Mouse (Mus musculus) E14TG2a.4 (cell line): ENCODE measurements at regions not wholly inside any gene's neighbourhood (a gene's known extent, or its start where the extent isn't known, plus 50 kb on each side); places are given as distances from the start of the nearest gene placed in this dataset.

Experiments
- H3K27me3 ChIP-seq: 2 replicates; pipeline ENCODE4 v1.6.1; 2014; ENCODE audit warnings: low read length, control low read depth; ENCODE audit not compliant: insufficient read depth
- H3K36me3 ChIP-seq: 2 replicates; pipeline ENCODE4 v1.6.1; 2014; ENCODE audit warnings: low read length, control low read depth; ENCODE audit not compliant: insufficient read depth
- H3K4me1 ChIP-seq: replicated peaks from 2 replicates; pipeline ENCODE4 v1.6.1; 2014; ENCODE audit warnings: low read depth, low read length, control low read depth
- H3K4me3 ChIP-seq: replicated peaks from 2 replicates; pipeline ENCODE4 v1.5.1; 2014; ENCODE audit warnings: mild to moderate bottlenecking, low read length
- H3K9me3 ChIP-seq: 2 replicates; pipeline ENCODE4 v1.6.1; 2014; ENCODE audit warnings: low read length, control low read depth
- CTCF ChIP-seq: conservative IDR thresholded peaks from 2 replicates; pipeline ENCODE4 v1.5.1; 2014; ENCODE audit warnings: low read length
- NANOG ChIP-seq: IDR thresholded peaks from 2 replicates; pipeline ENCODE4 v1.6.1; 2014; ENCODE audit warnings: borderline replicate concordance, low read length, mixed read lengths
- POU5F1 ChIP-seq: IDR thresholded peaks from 2 replicates; pipeline ENCODE4 v1.6.1; 2014; ENCODE audit warnings: low read length, borderline replicate concordance

DNA sequence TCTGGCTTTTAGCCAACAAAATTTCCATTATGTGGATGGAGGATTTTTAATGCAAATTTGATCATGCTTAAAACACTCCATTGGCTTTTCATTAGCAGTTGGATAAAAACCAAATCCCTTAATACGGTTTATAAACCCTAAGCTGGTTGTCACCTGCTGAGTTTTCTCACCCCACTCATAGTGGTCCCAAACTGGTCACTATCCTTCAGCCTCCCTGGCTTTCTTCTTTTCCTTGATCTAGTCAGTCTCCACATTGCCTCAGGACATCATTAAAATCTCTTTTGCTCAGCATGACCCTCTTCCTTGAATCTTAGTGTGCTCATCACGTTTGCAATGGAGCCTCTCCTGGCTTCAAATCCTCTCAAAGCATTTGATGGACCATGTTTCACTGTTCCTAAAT lies 340.9 kb upstream of the Cntn3 start:
- H3K36me3 ChIP-seq, result no peaks in the 10 kb centered on the region
- no peaks in the 10 kb centered on the region for H3K27me3 ChIP-seq
- H3K4me3 ChIP-seq, result no peak overlapping the region
- no peaks in the 10 kb centered on the region for H3K9me3 ChIP-seq
- no peak for TF ChIP-seq POU5F1
- no peak for TF ChIP-seq CTCF
- TF ChIP-seq NANOG, result no peak
- no peaks in the 10 kb centered on the region for H3K4me1 ChIP-seq

DNA sequence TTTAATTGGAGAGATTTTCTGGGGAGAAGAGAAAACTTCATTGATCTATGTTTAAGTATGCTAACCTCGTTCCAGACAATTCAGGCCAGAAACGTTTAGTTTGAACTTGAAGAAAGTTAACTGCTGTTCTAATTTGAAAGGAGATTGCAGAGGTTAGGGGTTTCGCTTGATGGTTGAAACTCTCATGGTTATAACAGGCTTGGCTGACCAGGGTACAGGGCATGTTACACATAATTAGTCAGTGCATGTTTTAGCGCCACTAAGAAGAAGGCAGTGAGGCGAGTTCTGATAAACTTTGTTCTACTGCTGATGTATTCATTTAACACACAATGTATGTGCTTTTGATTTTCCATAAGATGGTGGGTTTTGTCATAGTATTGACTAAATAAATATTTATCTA lies 331.1 kb upstream of the Cntn3 start:
- Histone ChIP-seq H3K27me3 (no peaks in the 10 kb centered on the region), H3K4me1 (no peaks in the 10 kb centered on the region), H3K36me3 (no peaks in the 10 kb centered on the region), H3K9me3 (no peaks in the 10 kb centered on the region), H3K4me3 (no peak overlapping the region)
- TF ChIP-seq CTCF (no peak), POU5F1 (no peak), NANOG (no peak)

DNA sequence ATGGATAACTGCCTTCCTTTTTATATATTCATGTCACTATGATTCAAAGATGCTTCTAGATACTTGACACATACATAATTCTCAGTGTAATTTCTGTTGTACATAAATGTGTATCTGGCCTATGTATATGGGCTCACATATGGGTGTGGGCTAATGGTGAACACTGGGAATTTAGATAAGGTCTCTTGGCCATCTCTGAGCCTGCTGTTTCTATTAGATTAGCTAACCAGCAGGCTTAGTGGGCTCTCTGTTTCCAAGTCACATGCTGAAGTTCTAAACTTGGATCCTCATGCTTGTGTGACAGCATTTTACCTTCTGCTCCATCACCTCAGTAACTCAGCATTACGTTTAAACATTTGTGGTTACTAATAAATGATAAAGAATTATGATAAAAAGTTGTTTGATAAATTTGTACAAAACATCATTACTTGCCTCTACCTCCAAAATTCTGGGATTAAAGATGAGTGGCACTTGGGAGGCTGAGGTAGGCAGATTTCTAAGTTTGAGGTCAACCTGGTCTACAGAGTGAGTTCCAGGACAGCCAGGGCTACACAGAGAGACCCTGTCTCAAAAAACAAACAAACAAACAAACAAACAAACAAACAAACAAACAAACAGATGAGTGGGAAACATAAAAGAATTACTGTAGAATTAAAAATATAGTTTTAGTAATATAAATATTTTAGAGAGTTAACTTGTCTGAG lies 327.7 kb upstream of the Cntn3 start:
- Histone ChIP-seq H3K36me3 (no peaks in the 10 kb centered on the region), H3K27me3 (no peaks in the 10 kb centered on the region), H3K4me1 (no peaks in the 10 kb centered on the region), H3K9me3 (no peaks in the 10 kb centered on the region), H3K4me3 (no peak overlapping the region)
- TF ChIP-seq POU5F1 (no peak), CTCF (no peak), NANOG (no peak)

DNA sequence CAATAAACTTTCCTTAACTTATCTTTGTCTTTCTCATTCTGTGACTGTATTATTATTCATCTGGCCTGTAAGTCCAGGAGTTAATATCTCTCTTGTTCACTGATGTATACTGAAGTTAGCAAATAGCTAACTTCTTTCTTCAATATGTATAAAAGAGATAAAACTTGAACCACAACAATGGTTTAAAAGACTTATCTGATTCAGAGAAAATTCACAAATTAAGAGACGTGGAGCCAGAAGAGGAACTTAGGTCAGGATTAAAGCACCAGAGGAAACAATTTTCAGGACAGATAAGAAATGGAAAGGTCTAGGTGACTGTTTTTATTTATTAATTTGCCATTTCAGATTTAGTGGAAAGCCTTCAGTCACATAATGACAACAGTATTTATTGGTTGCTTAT lies 295.5 kb upstream of the Cntn3 start:
- Histone ChIP-seq H3K27me3 (no peaks in the 10 kb centered on the region), H3K36me3 (no peaks in the 10 kb centered on the region), H3K9me3 (no peaks in the 10 kb centered on the region), H3K4me1 (no peaks in the 10 kb centered on the region), H3K4me3 (no peak overlapping the region)
- TF ChIP-seq POU5F1 (no peak), CTCF (no peak), NANOG (no peak)

DNA sequence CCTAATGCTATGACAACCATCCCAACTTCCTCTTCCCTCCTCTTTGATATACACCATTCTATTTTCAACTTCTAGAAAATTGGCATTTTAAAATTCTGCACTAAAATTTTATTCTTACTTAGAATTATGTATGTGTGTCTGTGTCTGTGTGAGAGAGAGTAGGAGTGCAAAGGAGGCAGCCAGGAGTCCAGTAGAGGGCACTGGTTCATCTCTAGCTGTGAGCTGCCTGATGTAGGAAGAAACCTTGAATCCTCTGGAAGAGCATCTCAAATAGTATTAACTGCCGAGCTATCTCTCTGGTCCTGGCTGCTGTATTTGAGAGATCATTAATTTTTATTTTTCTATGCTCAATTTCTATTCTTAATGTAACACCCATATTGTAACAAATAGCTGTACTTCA lies 271.6 kb upstream of the Cntn3 start:
- no peak overlapping the region for H3K4me3 ChIP-seq
- no peaks in the 10 kb centered on the region for H3K36me3 ChIP-seq
- no peak for TF ChIP-seq NANOG
- peak; percentile 25; the same call in 1 of the 2 replicates for TF ChIP-seq CTCF
- no peak for TF ChIP-seq POU5F1
- no peaks in the 10 kb centered on the region for H3K4me1 ChIP-seq
- H3K9me3 ChIP-seq, result no peaks in the 10 kb centered on the region
- H3K27me3 ChIP-seq, result no peaks in the 10 kb centered on the region

DNA sequence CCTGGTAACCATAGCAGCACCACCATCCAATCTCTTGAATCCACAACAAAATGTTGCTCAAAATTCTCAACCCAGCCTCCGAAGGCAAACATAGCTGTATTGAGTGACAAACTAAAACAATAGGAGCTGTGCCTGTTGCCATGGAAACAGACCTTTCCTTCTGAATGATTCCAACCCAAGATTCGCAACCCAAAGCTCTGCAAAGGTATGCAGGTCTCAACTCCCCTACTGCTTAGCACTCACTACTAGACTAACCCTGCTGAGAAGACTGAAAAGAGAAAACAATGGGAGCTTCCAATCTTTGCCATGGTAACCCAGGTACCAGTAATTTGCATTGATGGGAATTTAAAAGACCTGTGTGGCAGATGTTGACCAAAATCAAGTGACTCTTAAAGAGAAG lies 260.2 kb upstream of the Cntn3 start:
- Histone ChIP-seq H3K27me3 (no peaks in the 10 kb centered on the region), H3K36me3 (no peaks in the 10 kb centered on the region), H3K9me3 (peaks cover 28% of the 10 kb centered on the region), H3K4me1 (peaks cover 7% of the 10 kb centered on the region), H3K4me3 (no peak overlapping the region)
- TF ChIP-seq POU5F1 (no peak), NANOG (peak; percentile 80; the same call in 1 of the 2 replicates)
